In the genomic region with DNA sequence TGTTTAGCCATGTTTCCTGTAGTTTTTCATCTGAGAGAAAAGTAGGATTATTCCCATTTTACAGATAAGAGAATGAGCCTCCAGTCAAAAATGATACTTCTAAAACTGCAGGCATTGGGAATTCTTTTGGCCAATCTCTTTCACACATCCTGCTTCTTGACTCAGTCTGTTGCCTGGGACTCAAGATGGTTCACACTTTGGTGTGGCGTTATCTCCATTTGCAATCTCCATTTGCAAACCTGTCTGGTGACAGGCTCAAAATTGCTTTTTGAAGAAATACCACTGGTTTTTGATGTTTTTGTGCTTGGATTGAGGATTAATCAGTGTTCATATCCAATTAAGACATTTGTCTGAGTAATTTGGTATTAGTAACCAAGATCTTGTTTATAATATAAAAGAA, we compare ENCODE assay signal across 10 mouse cellular contexts. TPM values are rescaled to one million over a fixed set of nuclear protein-coding genes. Genes with fewer than 3 reads are reported as not detected.
DNase-seq lines count a peak whose midpoint lies in the region; ATAC-seq and TF ChIP-seq lines count a peak whose summit lies in the region.
"Had no signal": no experiment of that assay in that cellular context is flagged by ENCODE, and none has a peak within 500 bp of the region (broad histone marks: within the 10 kb centered on the region; RNA-seq: fewer than 3 reads in every experiment).

No protein-coding gene starts in this region.

- no peaks in the 10 kb centered on the region for H3K27me3 ChIP-seq in forebrain, postnatal 0 days (ENCODE audit: insufficient read depth, low read length)
- H3K27me3 ChIP-seq in midbrain, embryonic 14.5 days (ENCODE audit: control insufficient read depth, insufficient read depth, low read length): no peaks in the 10 kb centered on the region

- peaks cover 21% of the 10 kb centered on the region; the same call in 1 of the 2 replicates for H3K4me1 ChIP-seq in forebrain, postnatal 0 days (ENCODE audit: insufficient read depth)
- peaks cover 36% of the 10 kb centered on the region for H3K4me1 ChIP-seq in midbrain, embryonic 14.5 days (ENCODE audit: control insufficient read depth, insufficient read depth, low read length)

- no peak for ATAC-seq in CD4-positive, CD25-positive, alpha-beta regulatory T cell, adult 4 months
- no peak for ATAC-seq in forebrain, postnatal 0 days
- ATAC-seq in midbrain, embryonic 14.5 days (ENCODE audit: low FRiP score, low TSS enrichment): no peak
- ATAC-seq in megakaryocyte-erythroid progenitor cell, adult 5-6 weeks (replicated peaks; ENCODE audit: low FRiP score, low TSS enrichment, poor library complexity, severe bottlenecking): no peak

- H3K36me3 ChIP-seq in forebrain, postnatal 0 days (ENCODE audit: insufficient read depth): peaks cover 4% of the 10 kb centered on the region; the same call in 1 of the 2 replicates
- H3K36me3 ChIP-seq in midbrain, embryonic 14.5 days (ENCODE audit: control insufficient read depth, insufficient read depth, low read length): 0 out of 2 replicates have a peak, but pooled peaks cover 8% of the 10 kb centered on the region

- peak overlapping the region; percentile 33 for H3K4me3 ChIP-seq in layer of hippocampus, adult 2 months
- no peak overlapping the region for H3K4me3 ChIP-seq in forebrain, postnatal 0 days (ENCODE audit: low read depth, low read length)
- no peak overlapping the region for H3K4me3 ChIP-seq in midbrain, embryonic 14.5 days (replicated peaks; ENCODE audit: low read depth, low read length)

- WGBS in forebrain, postnatal 0 days: 61% methylated on average over 1 of the region's 1 CpGs
- 88% methylated on average over 1 of the region's 1 CpGs for WGBS in midbrain, embryonic 14.5 days

- no peak overlapping the region for H3K9ac ChIP-seq in forebrain, postnatal 0 days
- H3K9ac ChIP-seq in midbrain, embryonic 14.5 days (replicated peaks; ENCODE audit: low read length): no peak overlapping the region

- no peak for TF ChIP-seq CTCF in layer of hippocampus, adult 2 months (conservative IDR thresholded peaks at IDR 0.05)
- no peak for TF ChIP-seq CTCF in forebrain, postnatal 0 days (IDR thresholded peaks at IDR 0.05; ENCODE audit: low read depth)

- no peak overlapping the region for H3K27ac ChIP-seq in layer of hippocampus, adult 2 months
- no peak overlapping the region for H3K27ac ChIP-seq in forebrain, postnatal 0 days (ENCODE audit: low read depth, low read length)
- no peak overlapping the region for H3K27ac ChIP-seq in midbrain, embryonic 14.5 days (replicated peaks; ENCODE audit: low read depth, low read length)

- no peaks in the 10 kb centered on the region for H3K9me3 ChIP-seq in forebrain, postnatal 0 days (ENCODE audit: low read length)
- H3K9me3 ChIP-seq in midbrain, embryonic 14.5 days (ENCODE audit: control insufficient read depth, low read length): no peaks in the 10 kb centered on the region

- peak overlapping the region; percentile 6; the same call in 1 of the 2 replicates for H3K4me2 ChIP-seq in forebrain, postnatal 0 days (ENCODE audit: low read depth)
- H3K4me2 ChIP-seq in midbrain, embryonic 14.5 days (ENCODE audit: low read length): peak overlapping the region; percentile 86

- DNase-seq in CD4-positive, CD25-positive, alpha-beta regulatory T cell, adult 2 months (ENCODE audit: low read depth, low spot score): peak; percentile 66
- no peak for DNase-seq in layer of hippocampus, adult 2 months (ENCODE audit: low spot score in 2 of 2)
- DNase-seq in layer of hippocampus, postnatal 10 days (ENCODE audit: low spot score in 2 of 2): no peak
- no peak for DNase-seq in forebrain, postnatal 0 days
- no peak for DNase-seq in midbrain, embryonic 14.5 days
- DNase-seq in frontal cortex, postnatal 14 days (ENCODE audit: low spot score in 2 of 2): no peak

RNA-seq across cellular contexts. Expression of a gene that starts 3.7 kb away (rescaled TPM):
- polyA plus RNA-seq in CD4-positive, CD25-positive, alpha-beta regulatory T cell, adult 4 months (2017; shearing (Covaris generic)): 10 to 100 TPM; 60.4 to 66.0 TPM
- total RNA-seq in layer of hippocampus, adult 2 months (2021): 10 to 100 TPM; 64.9 to 68.3 TPM
- total RNA-seq in layer of hippocampus, postnatal 10 days (2021): 10 to 100 TPM; 60.9 to 71.8 TPM
- 46.2 and 51.3 TPM in 2 replicates for total RNA-seq in forebrain, postnatal 0 days (2014; rRNA removed)
- 17.2 and 22.7 TPM in 2 replicates for polyA plus RNA-seq in forebrain, postnatal 0 days (2015; fragmentation: Nextera tagmentation; extraction: Ambion mirVana)
- polyA plus RNA-seq in midbrain, embryonic 14.5 days (2014; fragmentation: Nextera tagmentation; extraction: Ambion mirVana): 35.0 and 42.4 TPM in 2 replicates
- total RNA-seq in megakaryocyte-erythroid progenitor cell, adult 5-6 weeks (2014; fragmentation: Nextera tagmentation): 5.3 and 6.1 TPM in 2 replicates
- 24.1 and 26.9 TPM in 2 replicates for total RNA-seq in megakaryocyte-erythroid progenitor cell, adult 5-6 weeks (2017)

RNA-seq across cellular contexts. Expression of a gene that starts 51.2 kb away (rescaled TPM):
- not detected for polyA plus RNA-seq in CD4-positive, CD25-positive, alpha-beta regulatory T cell, adult 4 months (2017; shearing (Covaris generic))
- 100 to 1,000 TPM; 111 to 113 TPM for total RNA-seq in layer of hippocampus, adult 2 months (2021)
- total RNA-seq in layer of hippocampus, postnatal 10 days (2021): 10 to 100 TPM; 22.5 to 24.5 TPM
- 29.0 and 51.6 TPM in 2 replicates for total RNA-seq in forebrain, postnatal 0 days (2014; rRNA removed)
- 44.2 and 60.9 TPM in 2 replicates for polyA plus RNA-seq in forebrain, postnatal 0 days (2015; fragmentation: Nextera tagmentation; extraction: Ambion mirVana)
- 0.86 and 37.3 TPM in 2 replicates for polyA plus RNA-seq in midbrain, embryonic 14.5 days (2014; fragmentation: Nextera tagmentation; extraction: Ambion mirVana)
- total RNA-seq in megakaryocyte-erythroid progenitor cell, adult 5-6 weeks (2014; fragmentation: Nextera tagmentation): not detected in 2 replicates
- not detected in 2 replicates for total RNA-seq in megakaryocyte-erythroid progenitor cell, adult 5-6 weeks (2017)
- total RNA-seq: hematopoietic stem cell, adult 5-6 weeks had no signal
- polyA plus RNA-seq: liver, adult 2 months had no signal

Comparison
In these comparisons a context has a peak if more than half of its experiments do, and no peak if none do; other contexts are left out.
1. RNA of a gene that starts 51.2 kb away (total RNA-seq): 111 to 113 TPM in layer of hippocampus, adult 2 months, 29.0 to 51.6 TPM in forebrain, postnatal 0 days and 22.5 to 24.5 TPM in layer of hippocampus, postnatal 10 days; not detected in megakaryocyte-erythroid progenitor cell, adult 5-6 weeks; every median in the first group is over 10 times any median in the second.